Mouse (Mus musculus) gastrocnemius, postnatal 36 days (tissue): ENCODE data around the gene Ccdc92b. TPM values are rescaled to one million over a fixed set of nuclear protein-coding genes. Genes with fewer than 3 reads are reported as not detected.

Experiments used
- DNase-seq, 2 experiments: peaks; one replicate each; pipeline ENCODE4 v3.0.0; 2022
- intact Hi-C: fragments of 180-260 bp; cut with DNase I; formaldehyde crosslinking; loops from one replicate; pipeline ENCODE4 v1.15.1; 2025
- total RNA-seq, 2 experiments: library from RNA; stranded (reverse); gene quantifications; 2 replicates each; pipeline ENCODE4 v1.2.3; 2021

The Ccdc92b gene
- total RNA-seq, 2 experiments from 2014 or later = 0.05 to 0.10 TPM

GRCm38 (mm10) chr11:74673561-74673960, 54.2 kb downstream of the Ccdc92b start:
- DNase-seq = no peak
- intact Hi-C loops = no loop called here

GRCm38 (mm10) chr11:74674713-74675112, 55.3 kb downstream of the Ccdc92b start:
- DNase-seq = no peak
- intact Hi-C loops = no loop called here

- no peak for DNase-seq
- intact Hi-C loops = no loop called here
These were observed 55.8 kb downstream of the Ccdc92b start for GRCm38 (mm10) chr11:74675156-74675555.

Other genes with a start within 250 kb of the Ccdc92b start
- gene Rap1gap2, start 8.7 kb upstream of the Ccdc92b start, total RNA-seq = 10 to 100 TPM in 1 of 2 experiments, 1 to 10 TPM in 1; 9.7 to 12.4 TPM
- gene Cluh, start 29.9 kb downstream of the Ccdc92b start, total RNA-seq = 10 to 100 TPM; 88.1 to 96.6 TPM
- gene Pafah1b1, start 105.1 kb downstream of the Ccdc92b start, total RNA-seq = 100 to 1,000 TPM; 108 to 109 TPM
- 10 to 100 TPM in 1 of 2 experiments, 1 to 10 TPM in 1; 8.5 to 10.3 TPM for gene Mettl16, start 151.2 kb downstream of the Ccdc92b start, total RNA-seq
- gene Mnt, start 211.3 kb downstream of the Ccdc92b start, total RNA-seq = 1 to 10 TPM; 6.4 to 7.1 TPM